Mouse (Mus musculus) bone marrow, adult 2 months (tissue): ENCODE data around the gene Methig1.

Experiments used
- CTCF ChIP-seq: fragments of 200-500 bp; IDR thresholded peaks from 2 replicates; pipeline ENCODE4 v1.5.1; 2011; ENCODE audit warnings: low read length, control low read depth; ENCODE audit not compliant: control insufficient read depth, insufficient read depth
- POLR2A ChIP-seq: fragments of 200-500 bp; IDR thresholded peaks from 2 replicates; pipeline ENCODE4 v1.6.1; 2011; ENCODE audit warnings: low read depth, mild to moderate bottlenecking, control low read depth, low read length, borderline replicate concordance; ENCODE audit not compliant: control insufficient read depth

GRCm38 (mm10) chr15:100346761-100347160, 6.2 kb upstream of the Methig1 start:
- TF ChIP-seq POLR2A (no peak), CTCF (no peak)
